Mouse (Mus musculus) neutrophil, adult 65 days (primary cell): ENCODE results near the gene Nfe2l1. TPM values are rescaled to one million over a fixed set of nuclear protein-coding genes. Genes with fewer than 3 reads are reported as not detected.

Experiments used
- total RNA-seq: library from RNA; stranded (reverse); gene quantifications from 2 replicates; pipeline ENCODE4 v1.2.4, GENCODE M21; 2023

Gene Nfe2l1
- total RNA-seq, result 47.8 and 48.7 TPM in 2 replicates

DNA sequence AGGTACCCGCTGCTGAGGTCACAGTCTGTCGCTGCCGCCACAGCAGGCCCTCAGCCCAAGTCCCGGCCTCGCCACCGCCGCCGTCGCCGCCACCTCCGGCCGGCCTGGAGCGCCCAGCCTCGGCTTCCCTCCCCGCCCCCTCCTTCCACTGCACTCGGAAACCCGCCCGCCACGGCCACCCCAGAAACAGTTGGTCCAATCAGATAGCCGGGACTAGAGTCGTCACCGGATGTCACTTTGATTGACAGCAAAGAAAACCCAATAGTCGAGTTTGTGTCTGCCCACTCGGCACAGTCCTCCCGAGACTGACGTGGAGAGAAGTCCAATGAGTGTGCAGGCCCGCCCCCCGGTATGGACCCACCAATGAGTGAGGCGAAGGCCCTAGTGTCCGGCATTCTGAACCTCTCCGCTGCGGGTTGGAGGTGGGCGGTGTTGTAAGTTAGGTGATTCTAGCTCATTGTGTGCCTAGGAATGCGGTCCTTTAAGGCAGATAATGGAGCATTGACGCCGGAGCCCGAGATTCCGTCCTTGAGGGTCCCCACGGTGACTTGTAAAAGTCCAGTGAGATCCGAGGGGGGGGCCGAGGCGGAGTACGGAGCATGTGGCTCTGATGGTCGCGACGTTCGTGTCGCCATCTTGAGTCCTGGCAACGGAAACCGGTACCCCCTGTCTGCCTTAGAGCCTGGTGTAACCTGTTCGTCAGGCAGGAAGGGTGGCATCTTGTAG lies at the start of gene Nfe2l1:
TSS of gene Nfe2l1 (minus strand) at position 156 of the 726 bp plus-strand sequence.

DNA sequence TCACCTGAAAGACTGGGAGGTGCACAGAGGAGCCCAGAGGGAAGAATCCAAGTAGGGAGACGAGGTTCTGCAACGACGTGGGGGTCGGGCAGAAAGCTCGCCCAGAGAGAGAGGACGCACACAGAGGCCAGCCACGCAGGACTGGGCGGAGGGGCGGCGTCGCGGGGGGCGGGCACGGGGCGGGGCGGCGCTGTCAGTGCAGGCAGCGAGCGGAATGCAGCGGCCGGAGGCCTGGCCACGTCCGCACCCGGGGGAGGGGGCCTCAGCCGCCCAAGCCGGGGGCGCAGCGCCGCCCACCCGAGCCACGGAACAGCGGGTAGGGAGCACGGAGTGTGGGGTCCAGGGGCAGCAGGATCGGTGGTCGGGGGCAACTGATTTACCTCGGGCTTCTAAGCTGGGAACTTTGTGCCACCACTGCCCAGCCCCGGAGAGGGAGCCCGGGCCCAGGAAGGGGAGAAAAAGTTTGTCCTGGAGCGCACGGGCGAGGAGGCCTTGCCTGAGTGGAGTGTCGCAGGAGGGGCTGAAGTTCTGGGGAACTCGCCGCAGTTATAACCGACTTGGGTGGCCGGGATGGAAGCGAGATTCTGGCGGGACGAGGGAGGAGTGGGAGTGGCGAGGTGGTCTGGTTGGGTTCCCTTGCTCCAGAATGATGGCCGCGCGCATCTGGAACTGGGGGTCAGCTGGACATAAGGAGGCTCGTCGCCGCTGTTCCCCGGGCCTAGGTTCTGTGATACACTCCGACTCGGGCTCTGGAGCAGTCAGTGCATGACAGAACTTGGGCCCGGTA lies 20.1 kb upstream of the Nfe2l1 start, which contains the start of gene Copz2:
TSS of gene Copz2 (plus strand) at position 190 of the 787 bp plus-strand sequence.

GRCm38 (mm10) chr11:96788871-96789795 lies 40.6 kb downstream of the Nfe2l1 start, which contains the start of gene Cbx1:
Gene Cbx1 (plus strand): TSS chr11:96789127.

GRCm38 (mm10) chr11:96776968-96777962 lies 52.5 kb downstream of the Nfe2l1 start, which contains the start of gene Snx11:
Gene Snx11 (minus strand): TSS chr11:96777559.

Other genes starting within 250 kb of the Nfe2l1 start
- gene Snx11, start 52.4 kb downstream of the Nfe2l1 start, total RNA-seq, result 41.9 and 61.3 TPM in 2 replicates
- 23.1 and 25.1 TPM in 2 replicates for gene Cbx1, start 40.8 kb downstream of the Nfe2l1 start, total RNA-seq
- gene Copz2, start 19.9 kb upstream of the Nfe2l1 start, total RNA-seq, result not detected in 2 replicates
- gene Cdk5rap3, start 86.5 kb upstream of the Nfe2l1 start, total RNA-seq, result 30.6 and 32.3 TPM in 2 replicates
- 0.25 TPM in 1 of 2 replicates, not detected in the other for gene Prr15l, start 98.1 kb upstream of the Nfe2l1 start, total RNA-seq
- 9.1 and 11.7 TPM in 2 replicates for gene Pnpo, start 114.0 kb upstream of the Nfe2l1 start, total RNA-seq
- gene Sp2, start 153.0 kb upstream of the Nfe2l1 start, total RNA-seq, result 28.5 and 33.6 TPM in 2 replicates
- gene Sp6, start 183.4 kb upstream of the Nfe2l1 start, total RNA-seq, result not detected in 2 replicates
- 0.93 and 1.6 TPM in 2 replicates for gene Scrn2, start 200.0 kb upstream of the Nfe2l1 start, total RNA-seq
- 0.79 and 1.0 TPM in 2 replicates for gene Lrrc46, start 211.4 kb upstream of the Nfe2l1 start, total RNA-seq
- gene Mrpl10, start 211.6 kb upstream of the Nfe2l1 start, total RNA-seq, result 35.7 and 42.5 TPM in 2 replicates
- 26.7 and 33.3 TPM in 2 replicates for gene Osbpl7, start 220.7 kb upstream of the Nfe2l1 start, total RNA-seq